Mouse (Mus musculus): Measurements from ENCODE around the gene Git1.
A peak's percentile ranks its signal among the peaks of the same experiment; 100 is the strongest.

Git1 gene

GRCm38 (mm10) chr11:77493512-77494343 is at the start of gene Git1:
Git1 (plus strand) TSS chr11:77493562.
- no peak for DNase-seq (ENCODE audit: extremely low read depth, low read depth, low spot score)

- DNase-seq (ENCODE audit: extremely low read depth, low read depth, low spot score), result peak; percentile 25
Observed at GRCm38 (mm10) chr11:77444939-77445338, 48.4 kb upstream of the Git1 start.

- DNase-seq (ENCODE audit: extremely low read depth, low read depth, low spot score), result no peak
Observed at GRCm38 (mm10) chr11:77446628-77447041, 46.7 kb upstream of the Git1 start.

GRCm38 (mm10) chr11:77449224-77449623 is 44.1 kb upstream of the Git1 start:
- DNase-seq (ENCODE audit: extremely low read depth, low read depth, low spot score), result no peak

- DNase-seq (ENCODE audit: extremely low read depth, low read depth, low spot score), result no peak
Observed at GRCm38 (mm10) chr11:77451670-77452069, 41.7 kb upstream of the Git1 start.

- no peak for DNase-seq (ENCODE audit: extremely low read depth, low read depth, low spot score)
Observed at GRCm38 (mm10) chr11:77453388-77453787, 40.0 kb upstream of the Git1 start.

- no peak for DNase-seq (ENCODE audit: extremely low read depth, low read depth, low spot score)
Observed at GRCm38 (mm10) chr11:77455770-77456510, 37.4 kb upstream of the Git1 start.

- DNase-seq (ENCODE audit: extremely low read depth, low read depth, low spot score), result no peak
Observed at GRCm38 (mm10) chr11:77456866-77457265, 36.5 kb upstream of the Git1 start.

GRCm38 (mm10) chr11:77461856-77462255 is 31.5 kb upstream of the Git1 start:
- no peak for DNase-seq (ENCODE audit: extremely low read depth, low read depth, low spot score)

GRCm38 (mm10) chr11:77462283-77463100 is 30.9 kb upstream of the Git1 start, which contains the start of gene Coro6:
Coro6 (plus strand) TSS chr11:77462411.
- no peak for DNase-seq (ENCODE audit: extremely low read depth, low read depth, low spot score)

GRCm38 (mm10) chr11:77463101-77463445 is 30.3 kb upstream of the Git1 start:
- no peak for DNase-seq (ENCODE audit: extremely low read depth, low read depth, low spot score)

GRCm38 (mm10) chr11:77463786-77464185 is 29.6 kb upstream of the Git1 start:
- no peak for DNase-seq (ENCODE audit: extremely low read depth, low read depth, low spot score)

- DNase-seq (ENCODE audit: extremely low read depth, low read depth, low spot score), result no peak
Observed at GRCm38 (mm10) chr11:77464684-77465083, 28.7 kb upstream of the Git1 start.

GRCm38 (mm10) chr11:77465111-77465510 is 28.3 kb upstream of the Git1 start:
- DNase-seq (ENCODE audit: extremely low read depth, low read depth, low spot score), result no peak

- DNase-seq (ENCODE audit: extremely low read depth, low read depth, low spot score), result no peak
Observed at GRCm38 (mm10) chr11:77466544-77466943, 26.8 kb upstream of the Git1 start.

- DNase-seq (ENCODE audit: extremely low read depth, low read depth, low spot score), result no peak
Observed at GRCm38 (mm10) chr11:77467157-77467556, 26.2 kb upstream of the Git1 start.

GRCm38 (mm10) chr11:77467784-77468183 is 25.6 kb upstream of the Git1 start:
- DNase-seq (ENCODE audit: extremely low read depth, low read depth, low spot score), result no peak

- DNase-seq (ENCODE audit: extremely low read depth, low read depth, low spot score), result no peak
Observed at GRCm38 (mm10) chr11:77468397-77468796, 25.0 kb upstream of the Git1 start.

- no peak for DNase-seq (ENCODE audit: extremely low read depth, low read depth, low spot score)
Observed at GRCm38 (mm10) chr11:77471407-77471806, 22.0 kb upstream of the Git1 start.

GRCm38 (mm10) chr11:77472775-77473174 is 20.6 kb upstream of the Git1 start:
- no peak for DNase-seq (ENCODE audit: extremely low read depth, low read depth, low spot score)

- DNase-seq (ENCODE audit: extremely low read depth, low read depth, low spot score), result no peak
Observed at GRCm38 (mm10) chr11:77476216-77476615, 17.1 kb upstream of the Git1 start.

All from fat pad, adult 2 months (tissue).